Mouse (Mus musculus) liver, embryonic 14.5 days (tissue): Measurements from ENCODE around the gene Trim29. TPM values are rescaled to one million over a fixed set of nuclear protein-coding genes. Genes with fewer than 3 reads are reported as not detected.
A peak's percentile ranks its signal among the peaks of the same experiment; 100 is the strongest.

Source experiments
- ATAC-seq: fragments of 200-750 bp; cut with Nextera tagmentation; 2 replicates; pipeline ENCODE4 v1.8.0; 2017; ENCODE audit warnings: moderate number of reproducible peaks, mild to moderate bottlenecking, moderate library complexity; ENCODE audit not compliant: insufficient read depth
- DNase-seq, 3 experiments: peaks; one replicate each; pipeline ENCODE4 v3.0.0-alpha.2; 2012 to 2013; ENCODE audit warnings: low read depth in 3 of 3, low spot score in 3 of 3
- H3K27ac ChIP-seq: fragments of 300-500 bp; sonication (generic); 2 replicates; pipeline ENCODE4 v1.5.1; 2014; ENCODE audit warnings: moderate library complexity, mild to moderate bottlenecking, control low read depth, inconsistent platforms
- H3K27me3 ChIP-seq: fragments of 300-500 bp; sonication (generic); 2 replicates; pipeline ENCODE4 v1.6.1; 2014; ENCODE audit warnings: mild to moderate bottlenecking, low read length, moderate library complexity; ENCODE audit not compliant: control insufficient read depth, insufficient read depth
- H3K36me3 ChIP-seq: fragments of 300-500 bp; sonication (generic); replicated peaks from 2 replicates; pipeline ENCODE4 v1.6.1; 2014; ENCODE audit warnings: low read depth; ENCODE audit not compliant: control insufficient read depth, insufficient read depth
- H3K4me1 ChIP-seq, 2 experiments: fragments of 200-500 bp in 1 of 2; fragments of 300-500 bp in 1 of 2; sonication (generic) in 1 of 2; replicated peaks; 2 replicates each; pipeline ENCODE4 v1.6.1; 2012 to 2014; ENCODE audit warnings: antibody characterized with exemption in 1 of 2, inconsistent platforms in 1 of 2, low read length in 1 of 2; ENCODE audit not compliant: control insufficient read depth in 2 of 2, insufficient read depth in 2 of 2
- H3K4me2 ChIP-seq: fragments of 300-500 bp; sonication (generic); 2 replicates; pipeline ENCODE4 v1.6.1; 2014; ENCODE audit warnings: low read depth, mild to moderate bottlenecking, control low read depth, moderate library complexity
- H3K4me3 ChIP-seq, 2 experiments: fragments of 200-500 bp in 1 of 2; fragments of 300-500 bp in 1 of 2; sonication (generic) in 1 of 2; 2 replicates each; pipeline ENCODE4 v1.5.1; 2012 to 2014; ENCODE audit warnings: low read depth in 2 of 2, low read length in 2 of 2, mild to moderate bottlenecking in 2 of 2, control low read depth in 1 of 2, inconsistent platforms in 1 of 2, moderate library complexity in 1 of 2; ENCODE audit not compliant: insufficient read depth in 1 of 2
- H3K9ac ChIP-seq: fragments of 300-500 bp; sonication (generic); replicated peaks from 2 replicates; pipeline ENCODE4 v1.6.1; 2014; ENCODE audit warnings: mild to moderate bottlenecking, control low read depth, moderate library complexity
- H3K9me3 ChIP-seq: fragments of 300-500 bp; sonication (generic); 2 replicates; pipeline ENCODE4 v1.6.1; 2016; ENCODE audit warnings: low read length, mixed read lengths; ENCODE audit not compliant: control insufficient read depth
- CTCF ChIP-seq: IDR thresholded peaks from 2 replicates; pipeline ENCODE4 v1.5.1; 2016; ENCODE audit warnings: antibody characterized with exemption, low read depth, control low read depth
- EP300 ChIP-seq: IDR thresholded peaks from 2 replicates; pipeline ENCODE4 v1.6.1; 2016; ENCODE audit warnings: antibody characterized with exemption, low read depth
- WGBS: fragments of 180-500 bp; shearing (Covaris S2); extraction: QIAGEN DNeasy Blood & Tissue Kit; methylation state at CpG from one replicate; pipeline ENCODE4 v1.1.7; 2014; ENCODE audit not compliant: insufficient replicate concordance; 5-methylcytosine and 5-hydroxymethylcytosine counted together
- polyA plus RNA-seq, 2 experiments: library from polyadenylated mRNA; depleted of rRNA in 1 of 2; stranded (reverse) in 1 of 2; unstranded in 1 of 2; fragments of >200 nt; fragmentation: Nextera tagmentation in 1 of 2; extraction: Ambion mirVana in 1 of 2; gene quantifications; 2 replicates each; pipeline versions ENCODE4 v1.2.1 to v1.2.3; 2012 to 2014

The Trim29 gene
- polyA plus RNA-seq, 2 experiments: 0.07 TPM; not detected in 1

- 68% methylated on average over 6 of the region's 6 CpGs for WGBS
- Histone ChIP-seq H3K9me3 (no peaks in the 10 kb centered on the region), H3K4me1 (no peaks in the 10 kb centered on the region), H3K27ac (no peak overlapping the region), H3K36me3 (no peaks in the 10 kb centered on the region), H3K4me3 (no peak overlapping the region), H3K4me2 (no peak overlapping the region), H3K9ac (no peak overlapping the region), H3K27me3 (no peaks in the 10 kb centered on the region)
- TF ChIP-seq EP300: no peak
- no peak for TF ChIP-seq CTCF
- DNase-seq: no peak
- ATAC-seq: no peak
Measured at GRCm38 (mm10) chr9:43321951-43322350, 11.3 kb downstream of the Trim29 start.

- TF ChIP-seq CTCF: no peak
- TF ChIP-seq EP300: no peak
- no peak for ATAC-seq
- H3K4me2 ChIP-seq: no peak overlapping the region
- H3K4me1 ChIP-seq: no peaks in the 10 kb centered on the region
- H3K27ac ChIP-seq: no peak overlapping the region
- no peak overlapping the region for H3K4me3 ChIP-seq
- WGBS: 66% methylated on average over 4 of the region's 4 CpGs
- H3K36me3 ChIP-seq: no peaks in the 10 kb centered on the region
- H3K27me3 ChIP-seq: no peaks in the 10 kb centered on the region
- no peaks in the 10 kb centered on the region for H3K9me3 ChIP-seq
- no peak overlapping the region for H3K9ac ChIP-seq
- no peak for DNase-seq
Measured at GRCm38 (mm10) chr9:43322666-43323065, 12.0 kb downstream of the Trim29 start.

- WGBS: 26% methylated on average over 3 of the region's 3 CpGs
Measured at GRCm38 (mm10) chr9:43325486-43325885, 14.8 kb downstream of the Trim29 start.

GRCm38 (mm10) chr9:43326015-43326631, 15.5 kb downstream of the Trim29 start:
- no peak for ATAC-seq

More at GRCm38 (mm10) chr9:43325486-43325885, 14.8 kb downstream of the Trim29 start:
- Histone ChIP-seq H3K36me3 (no peaks in the 10 kb centered on the region), H3K4me3 (no peak overlapping the region), H3K9ac (no peak overlapping the region), H3K4me1 (no peaks in the 10 kb centered on the region), H3K27ac (no peak overlapping the region), H3K27me3 (no peaks in the 10 kb centered on the region), H3K9me3 (no peaks in the 10 kb centered on the region), H3K4me2 (no peak overlapping the region)
- TF ChIP-seq CTCF (no peak), EP300 (no peak)
- no peak for ATAC-seq
- DNase-seq: no peak

GRCm38 (mm10) chr9:43327182-43328129, 16.8 kb downstream of the Trim29 start:
- Histone ChIP-seq H3K27me3 (no peaks in the 10 kb centered on the region), H3K36me3 (no peaks in the 10 kb centered on the region), H3K9ac (no peak overlapping the region), H3K4me3 (no peak overlapping the region), H3K4me1 (no peaks in the 10 kb centered on the region), H3K9me3 (no peaks in the 10 kb centered on the region), H3K27ac (no peak overlapping the region), H3K4me2 (no peak overlapping the region)
- TF ChIP-seq EP300: no peak
- TF ChIP-seq CTCF: peak; percentile 45; the same call in 1 of the 2 replicates
- no peak for ATAC-seq
- WGBS: 39% methylated on average over 21 of the region's 21 CpGs
- no peak for DNase-seq

More at GRCm38 (mm10) chr9:43326015-43326631, 15.5 kb downstream of the Trim29 start:
- Histone ChIP-seq H3K4me1 (no peaks in the 10 kb centered on the region), H3K9me3 (no peaks in the 10 kb centered on the region), H3K9ac (no peak overlapping the region), H3K36me3 (no peaks in the 10 kb centered on the region), H3K27me3 (no peaks in the 10 kb centered on the region), H3K4me3 (no peak overlapping the region), H3K4me2 (no peak overlapping the region), H3K27ac (no peak overlapping the region)
- 46% methylated on average over 7 of the region's 7 CpGs for WGBS
- no peak for DNase-seq
- TF ChIP-seq CTCF (no peak), EP300 (no peak)
